Mouse (Mus musculus): ENCODE measurements around the gene Dpy19l2.
A peak's percentile ranks its signal among the peaks of the same experiment; 100 is the strongest.
"Not testable (repeated sequence)": the region's sequence is repeated elsewhere in the genome, so short reads cannot be mapped to it uniquely, and the experiment has no call there.

Dpy19l2 gene

DNA sequence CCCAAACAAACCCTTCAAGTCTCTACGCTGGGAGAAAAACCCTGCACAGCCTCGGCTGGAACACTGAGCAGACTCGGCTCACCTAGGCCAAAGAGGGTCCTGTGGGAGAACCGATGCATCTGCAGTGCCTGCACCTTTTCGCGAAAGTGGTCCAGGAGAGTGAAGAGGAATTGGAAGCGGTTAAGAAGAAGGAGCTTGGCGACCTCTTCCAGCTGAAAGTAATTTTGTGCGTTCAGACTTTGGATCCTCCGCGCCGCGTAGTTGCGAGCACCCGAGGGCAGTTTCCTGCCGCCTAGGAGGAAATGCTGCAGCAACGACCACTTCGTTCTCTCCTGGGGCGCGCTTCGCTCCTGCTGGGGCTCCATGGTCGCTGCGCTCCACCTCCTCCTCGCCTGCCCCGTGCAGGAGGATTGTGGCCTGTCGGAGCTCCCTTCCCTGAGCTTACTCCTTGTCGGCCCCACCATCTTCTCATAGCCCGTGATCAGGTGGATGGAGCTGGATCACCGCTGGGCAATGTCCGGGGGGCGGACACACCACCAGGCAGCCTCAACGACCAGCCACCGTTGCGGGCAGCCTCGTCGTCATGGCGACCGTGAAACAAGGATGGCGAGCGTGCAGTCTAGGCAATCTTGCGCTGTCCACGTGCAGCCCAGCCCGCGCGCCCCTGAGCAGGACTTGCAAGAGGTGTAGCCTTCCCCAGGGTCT, at the start of gene Dpy19l2:
Gene Dpy19l2 (minus strand): TSS at position 594 of the 705 bp plus-strand sequence.
- peak; percentile 16 for DNase-seq

- no peak for DNase-seq
Measured at GRCm38 (mm10) chr9:24744958-24745357, 48.9 kb upstream of the Dpy19l2 start.

GRCm38 (mm10) chr9:24701246-24701645, 5.2 kb upstream of the Dpy19l2 start:
- DNase-seq: no peak

DNA sequence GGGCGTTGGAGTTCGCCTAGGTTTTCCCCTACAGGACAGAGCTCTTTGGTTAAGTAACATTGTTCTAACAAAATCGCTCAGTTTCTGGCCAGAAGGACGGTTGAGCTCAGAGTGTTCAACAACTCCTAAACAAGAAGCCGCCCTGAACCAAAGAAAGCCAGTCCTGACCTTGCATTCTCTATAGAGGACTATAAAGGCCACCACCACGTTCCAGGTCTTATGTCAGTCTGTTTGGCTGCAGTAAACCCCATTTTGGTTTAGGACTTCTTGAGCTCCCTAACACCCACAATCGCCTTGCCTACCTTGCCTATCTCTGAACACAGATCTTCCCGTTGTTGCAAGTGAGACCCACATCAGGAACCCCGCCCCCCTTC, 299 bp upstream of the Dpy19l2 start:
- no peak for DNase-seq

- DNase-seq: not testable (repeated sequence)
Measured at GRCm38 (mm10) chr9:24637341-24637740, 58.8 kb downstream of the Dpy19l2 start.

GRCm38 (mm10) chr9:24624896-24625295, 71.2 kb downstream of the Dpy19l2 start, which contains the start of gene Cypt4:
TSS of gene Cypt4 (plus strand) at chr9:24625196.
- DNase-seq: no peak

DNA sequence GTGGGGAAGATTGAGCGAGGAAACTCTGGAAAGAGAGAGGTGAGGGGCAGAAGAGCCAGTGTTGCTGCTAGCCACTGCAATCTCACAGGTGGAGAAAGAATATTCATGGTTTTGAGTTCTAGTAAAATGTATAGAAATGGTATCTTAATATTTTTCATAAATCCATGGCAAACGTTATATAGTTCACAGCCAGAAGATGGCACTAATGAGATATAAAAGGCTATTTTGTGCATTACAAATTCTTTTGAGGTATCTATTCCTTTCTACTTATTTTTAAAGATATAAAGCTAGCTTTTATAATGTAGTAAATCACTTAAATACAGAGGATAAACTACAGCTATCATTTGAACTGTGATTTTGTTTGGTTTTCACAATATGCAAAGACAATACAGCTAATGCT, 157.9 kb downstream of the Dpy19l2 start:
- DNase-seq: no peak

DNA sequence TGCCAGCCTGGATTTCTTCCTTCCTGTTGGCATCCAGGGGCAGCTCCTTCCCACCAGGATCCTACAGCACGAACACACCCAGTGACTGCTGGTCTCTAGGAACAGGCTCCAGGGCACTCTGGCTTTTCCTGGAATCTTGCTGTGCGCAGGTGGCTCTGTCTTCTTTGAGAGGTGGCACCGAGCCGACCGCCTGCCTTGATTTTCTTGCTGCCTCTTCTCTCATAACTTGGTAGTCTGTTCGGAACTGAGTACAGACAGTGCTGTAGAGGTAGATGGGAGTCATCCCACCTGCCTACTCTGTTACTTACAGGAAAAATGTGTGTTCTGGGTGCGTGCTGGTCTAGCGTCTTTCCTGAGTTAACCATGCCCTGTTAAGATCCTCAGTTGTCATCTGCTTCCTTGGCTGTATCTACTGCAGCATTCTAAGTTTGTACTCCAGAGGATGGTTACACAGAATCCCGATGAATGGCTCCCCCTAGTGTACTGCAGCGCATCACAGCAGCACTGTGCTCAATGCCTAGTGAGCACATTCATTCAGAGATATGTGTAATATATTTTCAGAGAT, 179.4 kb downstream of the Dpy19l2 start:
- DNase-seq: peak; percentile 76

DNA sequence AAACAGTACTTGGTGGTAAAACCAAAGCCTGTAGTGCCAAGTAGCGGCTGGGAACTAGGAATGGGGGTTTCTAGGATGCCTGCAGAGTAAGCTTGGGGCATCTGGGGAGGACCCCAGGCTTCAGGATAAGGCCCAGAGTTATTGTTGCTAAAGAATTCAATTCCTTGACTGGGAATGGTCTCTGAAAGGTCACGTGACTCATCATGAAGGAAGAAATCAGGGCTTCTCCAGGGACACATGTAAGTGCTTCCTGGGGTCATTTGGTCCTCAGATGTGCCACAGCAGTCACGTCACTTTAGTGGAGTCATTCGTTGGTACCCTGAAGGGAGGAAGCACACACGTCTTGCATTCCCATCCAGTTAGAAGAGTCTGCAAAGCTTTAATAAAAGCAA, 182.0 kb downstream of the Dpy19l2 start:
- no peak for DNase-seq

DNA sequence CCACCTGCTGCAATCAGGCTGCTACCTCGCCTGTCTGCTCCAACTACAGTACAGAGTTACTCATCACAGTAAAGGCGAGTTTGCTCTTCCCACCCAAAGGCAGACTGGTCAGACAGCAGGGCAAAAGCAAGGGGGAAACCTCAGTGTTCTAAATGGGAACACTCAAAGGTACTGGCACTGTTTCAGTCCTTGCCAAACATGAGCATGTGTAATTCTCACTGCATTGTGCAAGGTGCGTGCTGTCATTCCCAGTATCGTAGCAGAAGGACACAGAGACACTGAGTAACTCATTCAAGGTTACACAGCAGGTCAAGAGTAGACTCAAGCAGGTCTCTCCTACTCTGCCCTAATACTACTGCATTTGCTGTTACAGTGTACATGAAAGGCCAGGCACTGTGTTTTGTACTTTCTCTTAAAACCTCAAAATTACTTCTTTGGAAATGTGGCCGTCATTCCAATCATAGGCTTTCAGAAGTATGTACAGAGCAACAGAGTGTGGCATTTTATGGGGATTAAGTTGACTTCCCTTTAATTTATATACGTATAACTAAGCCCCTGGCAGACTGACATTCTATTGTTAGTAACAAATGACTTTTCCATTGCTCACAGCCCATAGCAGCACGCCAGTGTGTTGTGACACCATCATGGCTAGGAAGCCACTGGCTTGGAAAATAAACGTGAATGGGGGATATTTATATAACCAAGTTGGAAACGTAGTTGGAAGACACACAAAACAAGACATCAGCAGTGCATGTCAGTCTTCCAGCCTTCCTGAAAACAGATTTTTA, 182.6 kb downstream of the Dpy19l2 start:
- DNase-seq: no peak

GRCm38 (mm10) chr9:24512121-24512539, 184.0 kb downstream of the Dpy19l2 start:
- no peak for DNase-seq

GRCm38 (mm10) chr9:24511371-24512120, 184.5 kb downstream of the Dpy19l2 start:
- DNase-seq: no peak

DNA sequence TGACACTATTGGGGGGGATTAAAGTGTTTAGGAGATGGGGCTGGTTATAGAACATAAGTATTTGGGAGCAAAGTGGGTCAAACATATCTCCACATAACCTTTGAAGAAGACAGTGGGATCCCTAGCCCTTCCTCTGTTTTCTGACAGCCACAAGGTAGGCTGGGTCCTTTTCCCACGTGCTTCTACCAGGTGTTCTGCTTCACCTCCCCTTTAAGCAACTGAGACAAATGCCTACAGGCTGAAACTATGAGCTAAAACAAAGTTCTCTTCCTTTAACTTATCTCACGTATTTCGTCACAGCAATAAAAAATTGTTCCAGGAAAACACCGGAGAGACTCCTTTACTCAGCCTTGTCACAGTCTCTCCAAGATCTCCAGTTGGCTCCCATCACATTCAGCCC, 187.2 kb downstream of the Dpy19l2 start:
- no peak for DNase-seq
